Mouse (Mus musculus): ENCODE measurements around the gene Ubash3b. TPM values are rescaled to one million over a fixed set of nuclear protein-coding genes. Genes with fewer than 3 reads are reported as not detected.

Gene Ubash3b
- total RNA-seq, 2 experiments from 2014 or later = 26.7 to 27.0 TPM

DNA sequence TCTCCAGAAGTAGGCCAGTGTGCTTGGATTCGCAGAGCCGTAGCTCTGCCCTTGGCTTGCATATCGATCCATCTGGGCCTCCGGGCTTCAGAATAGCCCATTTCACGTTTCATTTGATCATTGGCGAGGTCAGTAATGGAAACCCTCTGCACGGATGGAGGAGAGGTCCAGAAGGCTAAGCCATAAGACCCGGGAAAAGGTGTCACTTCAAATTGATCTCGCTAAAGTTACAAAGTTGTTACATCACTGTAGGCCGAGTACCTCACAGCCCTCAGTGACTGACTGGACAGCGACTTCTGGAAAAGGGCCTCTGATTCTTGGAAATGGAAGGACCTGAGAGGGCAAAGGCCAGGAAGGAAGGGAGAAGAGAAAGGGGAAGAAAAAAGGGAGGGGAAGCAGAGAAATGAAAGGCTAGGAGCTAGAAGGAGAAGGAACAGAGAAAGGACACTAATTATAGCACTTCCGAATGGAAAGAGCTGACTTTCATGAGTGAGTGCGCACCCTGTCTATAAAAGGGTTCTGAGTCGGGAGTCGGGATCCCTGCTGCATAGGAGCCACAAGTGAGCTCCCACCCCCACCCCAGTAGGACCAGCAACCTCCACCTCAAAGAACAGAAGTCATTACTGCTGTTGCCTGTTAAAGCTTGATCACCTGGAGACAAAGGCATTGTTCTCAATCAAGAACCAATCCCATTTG, 3.5 kb downstream of the Ubash3b start:
- TF ChIP-seq CTCF (conservative IDR thresholded peaks at IDR 0.05) = no peak
- peak overlapping the region; percentile 83 for H3K4me3 ChIP-seq
- no peak for DNase-seq (ENCODE audit: low spot score in 2 of 2)
- H3K27ac ChIP-seq = peak overlapping the region; percentile 92

GRCm38 (mm10) chr9:41157020-41157871, 4.3 kb downstream of the Ubash3b start:
- Histone ChIP-seq H3K4me3 (peak overlapping the region; percentile 83), H3K27ac (peak overlapping the region; percentile 92)
- peak; percentile 72 to 80 for DNase-seq (ENCODE audit: low spot score in 2 of 2)
- peak; percentile 28; the same call in 1 of the 2 replicates for TF ChIP-seq CTCF (conservative IDR thresholded peaks at IDR 0.05)

DNA sequence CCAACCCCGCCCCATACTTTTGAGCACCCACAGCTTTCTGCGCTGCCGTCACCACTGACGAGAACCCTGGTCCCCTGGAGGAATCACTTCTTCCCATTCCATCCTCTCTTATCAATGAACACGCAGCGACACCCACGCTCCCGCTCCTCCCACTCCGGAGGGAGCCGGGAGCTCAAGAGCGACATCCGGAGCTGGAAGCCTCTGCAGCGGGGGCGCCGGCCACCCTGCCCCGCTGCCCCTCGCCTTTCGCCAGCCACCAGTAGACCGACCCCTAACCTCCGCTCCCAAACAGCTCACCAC, 4.8 kb downstream of the Ubash3b start:
- Histone ChIP-seq H3K4me3 (peak overlapping the region; percentile 83), H3K27ac (peak overlapping the region; percentile 92)
- DNase-seq (ENCODE audit: low spot score in 2 of 2) = peak; percentile 43 to 50
- 0 out of 2 replicates have a peak, but pooled peaks have one; percentile 10 for TF ChIP-seq CTCF (conservative IDR thresholded peaks at IDR 0.05)

GRCm38 (mm10) chr9:41156006-41156719, 5.3 kb downstream of the Ubash3b start:
- no peak for DNase-seq (ENCODE audit: low spot score in 2 of 2)
- no peak for TF ChIP-seq CTCF (conservative IDR thresholded peaks at IDR 0.05)
- H3K27ac ChIP-seq = peak overlapping the region; percentile 92; the same call in 1 of the 2 replicates
- peak overlapping the region; percentile 83 for H3K4me3 ChIP-seq

- no peak for TF ChIP-seq CTCF (conservative IDR thresholded peaks at IDR 0.05)
- H3K4me3 ChIP-seq = no peak overlapping the region
- H3K27ac ChIP-seq = peak overlapping the region; percentile 36; the same call in 1 of the 2 replicates
- DNase-seq (ENCODE audit: low spot score in 2 of 2) = no peak
Observed at GRCm38 (mm10) chr9:41153979-41154378, 7.5 kb downstream of the Ubash3b start.

DNA sequence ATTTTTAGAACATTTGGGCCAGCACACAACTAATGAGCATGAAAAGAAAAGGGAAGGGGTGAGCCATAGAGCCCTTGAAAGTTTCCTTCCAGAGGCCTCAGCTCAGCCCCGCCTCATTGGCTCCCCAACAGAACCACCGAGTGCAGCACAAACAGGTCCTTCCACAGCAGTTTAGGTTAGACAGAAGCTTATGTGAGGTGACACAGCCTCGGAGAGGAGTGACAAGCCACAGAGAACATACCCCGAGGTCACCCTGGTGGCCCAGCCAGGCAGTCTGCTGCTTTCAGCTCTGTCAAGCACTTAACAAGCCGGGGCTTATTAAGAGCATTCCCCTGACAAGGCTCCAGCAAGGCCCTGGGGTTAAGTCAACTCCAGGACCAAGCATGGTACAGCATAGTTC, 8.4 kb downstream of the Ubash3b start:
- peak overlapping the region; percentile 74 for H3K27ac ChIP-seq

DNA sequence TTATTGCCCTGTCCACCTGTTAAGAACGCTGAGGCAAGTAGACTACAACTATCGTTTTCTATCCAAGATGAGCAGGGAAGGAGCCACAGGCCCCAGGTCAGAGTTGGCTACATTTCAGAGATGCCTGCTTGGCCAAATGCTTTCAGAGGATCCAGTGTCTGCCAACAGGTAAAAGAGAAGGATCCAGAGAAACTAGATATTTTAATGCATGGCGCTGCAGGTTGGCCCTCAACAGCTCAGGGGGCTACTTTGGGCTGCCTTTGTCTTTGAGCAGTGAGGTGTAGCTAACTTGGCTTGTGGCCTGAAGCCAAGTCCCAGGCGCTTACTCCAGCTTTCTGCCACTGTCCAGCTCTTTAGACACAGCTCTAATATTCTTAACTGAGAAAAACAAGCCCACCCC, 10.0 kb downstream of the Ubash3b start:
- no peak overlapping the region for H3K27ac ChIP-seq
- H3K4me3 ChIP-seq = no peak overlapping the region
- no peak for TF ChIP-seq CTCF (conservative IDR thresholded peaks at IDR 0.05)
- DNase-seq (ENCODE audit: low spot score in 2 of 2) = no peak

More for the DNA sequence above, 8.4 kb downstream of the Ubash3b start:
- TF ChIP-seq CTCF (conservative IDR thresholded peaks at IDR 0.05) = no peak
- no peak overlapping the region for H3K4me3 ChIP-seq
- DNase-seq (ENCODE audit: low spot score in 2 of 2) = no peak

GRCm38 (mm10) chr9:41149896-41150295, 11.6 kb downstream of the Ubash3b start:
- no peak for TF ChIP-seq CTCF (conservative IDR thresholded peaks at IDR 0.05)
- DNase-seq (ENCODE audit: low spot score in 2 of 2) = no peak
- H3K4me3 ChIP-seq = no peak overlapping the region
- peak overlapping the region; percentile 84 for H3K27ac ChIP-seq

- H3K27ac ChIP-seq = peak overlapping the region; percentile 84
- DNase-seq (ENCODE audit: low spot score in 2 of 2) = peak; percentile 49 to 72
- peak; percentile 24; the same call in 1 of the 2 replicates for TF ChIP-seq CTCF (conservative IDR thresholded peaks at IDR 0.05)
- H3K4me3 ChIP-seq = no peak overlapping the region
Observed at GRCm38 (mm10) chr9:41149079-41149676, 12.3 kb downstream of the Ubash3b start.

GRCm38 (mm10) chr9:41148600-41148999, 12.9 kb downstream of the Ubash3b start:
- H3K4me3 ChIP-seq = peak overlapping the region; percentile 6; the same call in 1 of the 2 replicates
- peak; percentile 43 for TF ChIP-seq CTCF (conservative IDR thresholded peaks at IDR 0.05)
- peak in 1 of 2 experiments; percentile 56 for DNase-seq (ENCODE audit: low spot score in 2 of 2)
- peak overlapping the region; percentile 84 for H3K27ac ChIP-seq

GRCm38 (mm10) chr9:41147203-41147842, 14.2 kb downstream of the Ubash3b start:
- peak overlapping the region; percentile 30 for H3K4me3 ChIP-seq
- peak overlapping the region; percentile 63 for H3K27ac ChIP-seq
- DNase-seq (ENCODE audit: low spot score in 2 of 2) = no peak
- no peak for TF ChIP-seq CTCF (conservative IDR thresholded peaks at IDR 0.05)

DNA sequence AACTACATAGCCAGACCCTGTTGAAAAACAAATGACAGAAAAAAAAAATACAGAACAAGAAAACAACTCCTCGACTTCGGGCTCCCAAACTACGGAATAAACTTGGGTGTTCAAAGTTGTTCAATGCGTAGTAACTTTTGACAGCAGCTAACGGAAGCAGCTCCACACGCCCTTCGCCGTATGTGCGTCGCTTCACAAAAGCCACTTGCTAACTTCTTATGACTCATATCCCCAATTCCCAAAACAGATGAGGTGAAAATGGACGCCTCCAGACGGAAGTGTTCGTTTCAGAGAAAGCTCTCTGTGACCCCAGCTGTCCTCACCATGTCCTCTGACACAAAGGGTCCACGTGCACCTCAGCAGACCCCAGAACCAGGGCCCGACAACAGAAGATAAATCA, 17.7 kb downstream of the Ubash3b start:
- DNase-seq (ENCODE audit: low spot score in 2 of 2) = no peak
- Histone ChIP-seq H3K4me3 (no peak overlapping the region), H3K27ac (no peak overlapping the region)
- no peak for TF ChIP-seq CTCF (conservative IDR thresholded peaks at IDR 0.05)

Measured in layer of hippocampus, adult 2 months (tissue).